Mouse (Mus musculus) liver, embryonic 16.5 days (tissue): ENCODE data around the gene Tnr. TPM values are rescaled to one million over a fixed set of nuclear protein-coding genes. Genes with fewer than 3 reads are reported as not detected.

Experiments
- ATAC-seq: fragments of 200-750 bp; cut with Nextera tagmentation; 2 replicates; pipeline ENCODE4 v1.8.0; 2017; ENCODE audit warnings: low read depth, mild to moderate bottlenecking, moderate number of reproducible peaks, moderate library complexity
- H3K27ac ChIP-seq: fragments of 300-500 bp; sonication (generic); 2 replicates; pipeline ENCODE4 v1.5.1; 2014; ENCODE audit warnings: mild to moderate bottlenecking, low read length
- H3K27me3 ChIP-seq: fragments of 300-500 bp; sonication (generic); 2 replicates; pipeline ENCODE4 v1.6.1; 2014; ENCODE audit warnings: low read depth, low read length, mixed read lengths; ENCODE audit not compliant: control insufficient read depth, insufficient read depth
- H3K36me3 ChIP-seq: fragments of 300-500 bp; sonication (generic); 2 replicates; pipeline ENCODE4 v1.6.1; 2014; ENCODE audit warnings: mild to moderate bottlenecking; ENCODE audit not compliant: control insufficient read depth, insufficient read depth
- H3K4me1 ChIP-seq: fragments of 300-500 bp; sonication (generic); 2 replicates; pipeline ENCODE4 v1.6.1; 2014; ENCODE audit warnings: low read depth, low read length, mixed read lengths; ENCODE audit not compliant: control insufficient read depth
- H3K4me2 ChIP-seq: fragments of 300-500 bp; sonication (generic); 2 replicates; pipeline ENCODE4 v1.6.1; 2014; ENCODE audit warnings: low read depth, low read length, mixed read lengths
- H3K4me3 ChIP-seq: fragments of 300-500 bp; sonication (generic); 2 replicates; pipeline ENCODE4 v1.5.1; 2014; ENCODE audit warnings: low read depth, mild to moderate bottlenecking, low read length
- H3K9ac ChIP-seq: fragments of 300-500 bp; sonication (generic); 2 replicates; pipeline ENCODE4 v1.6.1; 2014; ENCODE audit warnings: low read depth, low read length
- H3K9me3 ChIP-seq: fragments of 300-500 bp; sonication (generic); replicated peaks from 2 replicates; pipeline ENCODE4 v1.6.1; 2016; ENCODE audit warnings: low read length; ENCODE audit not compliant: control insufficient read depth
- WGBS: fragments of 180-500 bp; shearing (Covaris S2); extraction: QIAGEN DNeasy Blood & Tissue Kit; methylation state at CpG from one replicate; pipeline ENCODE4 v1.1.7; 2014; ENCODE audit not compliant: insufficient replicate concordance; 5-methylcytosine and 5-hydroxymethylcytosine counted together
- polyA plus RNA-seq: library from polyadenylated mRNA; unstranded; fragments of >200 nt; fragmentation: Nextera tagmentation; extraction: Ambion mirVana; gene quantifications from 2 replicates; pipeline ENCODE4 v1.2.1, GENCODE M21; 2015

The Tnr gene
- polyA plus RNA-seq, 1 experiment from 2014 or later = 0.02 TPM

DNA sequence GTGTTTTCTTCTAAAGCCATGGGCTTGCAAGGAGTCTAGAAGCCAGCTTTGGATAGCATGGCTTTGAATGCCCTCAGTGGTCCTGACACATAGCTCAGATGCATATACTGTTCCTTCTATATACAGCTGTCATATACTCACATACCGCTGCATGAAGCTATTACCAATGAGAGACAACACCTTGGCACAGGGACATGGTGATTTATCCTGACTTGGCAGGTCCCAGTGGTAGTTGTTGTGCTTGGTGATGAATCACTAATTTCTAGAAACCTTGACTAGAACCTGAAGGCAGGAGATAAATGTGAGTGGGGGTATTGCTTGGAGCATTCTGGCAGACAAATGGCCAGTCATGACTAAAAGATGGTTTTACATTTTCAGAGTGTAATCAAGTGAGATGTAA, 192.7 kb downstream of the Tnr start:
- 52% methylated on average over 1 of the region's 1 CpGs for WGBS
- Histone ChIP-seq H3K4me3 (no peak overlapping the region), H3K4me1 (no peaks in the 10 kb centered on the region), H3K27ac (no peak overlapping the region), H3K4me2 (no peak overlapping the region), H3K36me3 (no peaks in the 10 kb centered on the region), H3K9ac (no peak overlapping the region), H3K27me3 (no peaks in the 10 kb centered on the region), H3K9me3 (no peaks in the 10 kb centered on the region)
- no peak for ATAC-seq

- 71% methylated on average over 9 of the region's 9 CpGs for WGBS
- H3K36me3 ChIP-seq = no peaks in the 10 kb centered on the region
- no peaks in the 10 kb centered on the region for H3K27me3 ChIP-seq
These were observed 193.4 kb downstream of the Tnr start for GRCm38 (mm10) chr1:159717016-159717415.

GRCm38 (mm10) chr1:159723733-159724132, 200.2 kb downstream of the Tnr start:
- H3K27ac ChIP-seq = no peak overlapping the region
- H3K4me1 ChIP-seq = no peaks in the 10 kb centered on the region
- no peaks in the 10 kb centered on the region for H3K27me3 ChIP-seq
- H3K4me3 ChIP-seq = no peak overlapping the region
- no peaks in the 10 kb centered on the region for H3K9me3 ChIP-seq
- no peaks in the 10 kb centered on the region for H3K36me3 ChIP-seq
- ATAC-seq = no peak
- no peak overlapping the region for H3K9ac ChIP-seq
- 64% methylated on average over 5 of the region's 5 CpGs for WGBS
- H3K4me2 ChIP-seq = no peak overlapping the region

More at GRCm38 (mm10) chr1:159717016-159717415, 193.4 kb downstream of the Tnr start:
- no peak overlapping the region for H3K9ac ChIP-seq
- H3K9me3 ChIP-seq = no peaks in the 10 kb centered on the region
- no peak overlapping the region for H3K4me2 ChIP-seq
- no peaks in the 10 kb centered on the region for H3K4me1 ChIP-seq
- H3K4me3 ChIP-seq = no peak overlapping the region
- ATAC-seq = no peak
- H3K27ac ChIP-seq = no peak overlapping the region

GRCm38 (mm10) chr1:159729270-159729669, 205.7 kb downstream of the Tnr start:
- Histone ChIP-seq H3K9me3 (no peaks in the 10 kb centered on the region), H3K9ac (no peak overlapping the region), H3K27me3 (no peaks in the 10 kb centered on the region), H3K4me3 (no peak overlapping the region), H3K27ac (no peak overlapping the region), H3K36me3 (no peaks in the 10 kb centered on the region), H3K4me1 (no peaks in the 10 kb centered on the region), H3K4me2 (no peak overlapping the region)
- no peak for ATAC-seq
- WGBS = 63% methylated on average over 6 of the region's 6 CpGs

GRCm38 (mm10) chr1:159730826-159731225, 207.3 kb downstream of the Tnr start:
- ATAC-seq = no peak
- Histone ChIP-seq H3K4me3 (no peak overlapping the region), H3K9ac (no peak overlapping the region), H3K4me2 (no peak overlapping the region), H3K9me3 (no peaks in the 10 kb centered on the region), H3K27me3 (no peaks in the 10 kb centered on the region), H3K27ac (no peak overlapping the region), H3K4me1 (no peaks in the 10 kb centered on the region), H3K36me3 (no peaks in the 10 kb centered on the region)
- WGBS = 22% methylated on average over 4 of the region's 4 CpGs

DNA sequence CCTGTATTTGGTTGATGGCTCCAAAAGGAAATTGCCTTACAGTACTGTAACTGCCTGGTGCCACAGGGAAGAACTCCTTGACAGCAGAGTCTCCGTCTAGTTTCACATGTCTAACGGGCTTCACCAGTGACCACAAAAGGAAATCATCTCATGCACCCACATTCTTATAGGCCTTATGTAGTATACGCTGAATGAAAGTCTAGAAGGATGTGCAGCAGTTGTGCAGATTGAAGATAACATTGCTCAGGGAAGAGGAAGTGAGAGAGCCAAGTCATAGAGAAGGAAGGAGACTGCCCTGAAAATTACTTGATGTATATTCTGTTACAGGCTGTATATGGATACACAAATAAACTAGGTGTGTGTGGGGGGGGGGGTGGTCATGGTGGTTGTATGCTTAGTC, 211.5 kb downstream of the Tnr start:
- Histone ChIP-seq H3K4me3 (no peak overlapping the region), H3K4me1 (no peaks in the 10 kb centered on the region), H3K27me3 (no peaks in the 10 kb centered on the region), H3K4me2 (no peak overlapping the region), H3K27ac (no peak overlapping the region), H3K9ac (no peak overlapping the region), H3K36me3 (no peaks in the 10 kb centered on the region), H3K9me3 (no peaks in the 10 kb centered on the region)
- WGBS = 16% methylated on average over 3 of the region's 3 CpGs
- no peak for ATAC-seq

DNA sequence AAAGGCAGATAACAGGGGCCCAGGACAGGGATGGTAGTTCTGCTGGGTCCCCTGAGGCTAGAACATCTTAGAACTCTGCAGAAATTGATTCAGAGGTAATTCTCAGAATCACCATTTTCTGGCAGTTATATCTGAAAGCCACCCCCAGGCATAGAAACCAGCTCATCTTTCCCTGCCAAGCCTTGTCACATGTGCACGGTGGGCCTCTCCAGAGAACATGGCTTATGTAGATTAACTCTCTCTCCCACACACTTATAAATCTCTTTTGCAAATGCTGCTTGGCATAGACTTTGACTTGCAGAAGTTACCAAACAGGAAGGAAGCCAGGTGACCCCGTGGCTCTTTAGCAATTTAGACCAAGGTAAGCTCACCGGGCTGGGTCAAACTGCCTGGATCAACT, 215.9 kb downstream of the Tnr start:
- Histone ChIP-seq H3K4me1 (no peaks in the 10 kb centered on the region), H3K27me3 (no peaks in the 10 kb centered on the region), H3K9ac (no peak overlapping the region), H3K4me2 (no peak overlapping the region), H3K4me3 (no peak overlapping the region), H3K36me3 (no peaks in the 10 kb centered on the region), H3K27ac (no peak overlapping the region), H3K9me3 (no peaks in the 10 kb centered on the region)
- no peak for ATAC-seq
- WGBS = 28% methylated on average over 3 of the region's 3 CpGs

- no peaks in the 10 kb centered on the region for H3K27me3 ChIP-seq
- no peak overlapping the region for H3K4me3 ChIP-seq
- no peaks in the 10 kb centered on the region for H3K9me3 ChIP-seq
- 52% methylated on average over 3 of the region's 3 CpGs for WGBS
- no peaks in the 10 kb centered on the region for H3K4me1 ChIP-seq
- H3K27ac ChIP-seq = no peak overlapping the region
- no peak overlapping the region for H3K4me2 ChIP-seq
- no peak for ATAC-seq
- H3K36me3 ChIP-seq = no peaks in the 10 kb centered on the region
- H3K9ac ChIP-seq = no peak overlapping the region
These were observed 217.9 kb downstream of the Tnr start for GRCm38 (mm10) chr1:159741237-159742002.

DNA sequence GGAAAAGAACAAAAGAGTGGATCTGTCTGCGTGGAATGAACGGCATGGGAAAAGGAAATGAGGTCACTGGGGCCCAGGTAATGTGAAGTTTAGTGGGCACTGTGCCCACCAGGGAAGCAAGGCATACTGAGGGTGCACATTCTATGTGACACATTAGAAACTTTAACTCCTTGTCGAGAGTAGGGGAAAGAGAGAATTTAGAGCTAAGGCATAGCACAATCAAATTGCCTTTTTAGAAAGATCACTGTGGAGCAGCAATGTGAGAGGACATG, 218.4 kb downstream of the Tnr start:
- H3K36me3 ChIP-seq = no peaks in the 10 kb centered on the region
- H3K4me2 ChIP-seq = no peak overlapping the region
- 68% methylated on average over 3 of the region's 3 CpGs for WGBS
- no peaks in the 10 kb centered on the region for H3K27me3 ChIP-seq
- no peak for ATAC-seq
- no peak overlapping the region for H3K9ac ChIP-seq
- H3K4me1 ChIP-seq = no peaks in the 10 kb centered on the region
- H3K4me3 ChIP-seq = no peak overlapping the region
- H3K9me3 ChIP-seq = no peaks in the 10 kb centered on the region
- no peak overlapping the region for H3K27ac ChIP-seq
